Mouse (Mus musculus): ENCODE measurements at regions not wholly inside any gene's neighbourhood (a gene's known extent, or its start where the extent isn't known, plus 50 kb on each side); places are given as distances from the start of the nearest gene placed in this dataset.
A peak's percentile ranks its signal among the peaks of the same experiment; 100 is the strongest.
"Not testable (repeated sequence)": the region's sequence is repeated elsewhere in the genome, so short reads cannot be mapped to it uniquely, and the experiment has no call there.

- DNase-seq, result no peak
Measured at GRCm38 (mm10) chr15:37100767-37101288, 93.3 kb upstream of the Zfp706 start.

GRCm38 (mm10) chr15:37099927-37100766, 92.6 kb upstream of the Zfp706 start:
- DNase-seq, result peak; percentile 67

- DNase-seq, result no peak
Measured at GRCm38 (mm10) chr15:37099176-37099575, 91.6 kb upstream of the Zfp706 start.

- no peak for DNase-seq
Measured at GRCm38 (mm10) chr15:37097426-37097825, 89.9 kb upstream of the Zfp706 start.

- not testable (repeated sequence) for DNase-seq
Measured at GRCm38 (mm10) chr15:37091171-37091570, 83.6 kb upstream of the Zfp706 start.

GRCm38 (mm10) chr15:37083726-37084125, 76.2 kb upstream of the Zfp706 start:
- no peak for DNase-seq

- no peak for DNase-seq
Measured at GRCm38 (mm10) chr15:37081836-37082235, 74.3 kb upstream of the Zfp706 start.

GRCm38 (mm10) chr15:37080931-37081330, 73.4 kb upstream of the Zfp706 start:
- no peak for DNase-seq

GRCm38 (mm10) chr15:37080395-37080794, 72.8 kb upstream of the Zfp706 start:
- DNase-seq, result no peak

GRCm38 (mm10) chr15:37074207-37074606, 66.6 kb upstream of the Zfp706 start:
- DNase-seq, result not testable (repeated sequence)

- no peak for DNase-seq
Measured at GRCm38 (mm10) chr15:37072202-37072862, 64.8 kb upstream of the Zfp706 start.

- DNase-seq, result no peak
Measured at GRCm38 (mm10) chr15:37070188-37070587, 62.6 kb upstream of the Zfp706 start.

- DNase-seq, result no peak
Measured at GRCm38 (mm10) chr15:37067326-37067725, 59.8 kb upstream of the Zfp706 start.

GRCm38 (mm10) chr15:37065926-37066550, 58.5 kb upstream of the Zfp706 start:
- DNase-seq, result no peak

- DNase-seq, result no peak
Measured at GRCm38 (mm10) chr15:37065408-37065807, 57.8 kb upstream of the Zfp706 start.

GRCm38 (mm10) chr15:37063781-37064383, 56.3 kb upstream of the Zfp706 start:
- no peak for DNase-seq

GRCm38 (mm10) chr15:37062585-37062984, 55.0 kb upstream of the Zfp706 start:
- no peak for DNase-seq

- no peak for DNase-seq
Measured at GRCm38 (mm10) chr15:37061501-37061900, 53.9 kb upstream of the Zfp706 start.

- no peak for DNase-seq
Measured at GRCm38 (mm10) chr15:37060831-37061230, 53.3 kb upstream of the Zfp706 start.

Measured in embryo, embryonic 11 days (tissue).